Mouse (Mus musculus) heart, adult 11 months (tissue): Measurements from ENCODE around the gene Prpf6.

Source experiments
- DNase-seq: peaks from one replicate; pipeline ENCODE4 v3.0.0; 2022

Prpf6 gene

DNA sequence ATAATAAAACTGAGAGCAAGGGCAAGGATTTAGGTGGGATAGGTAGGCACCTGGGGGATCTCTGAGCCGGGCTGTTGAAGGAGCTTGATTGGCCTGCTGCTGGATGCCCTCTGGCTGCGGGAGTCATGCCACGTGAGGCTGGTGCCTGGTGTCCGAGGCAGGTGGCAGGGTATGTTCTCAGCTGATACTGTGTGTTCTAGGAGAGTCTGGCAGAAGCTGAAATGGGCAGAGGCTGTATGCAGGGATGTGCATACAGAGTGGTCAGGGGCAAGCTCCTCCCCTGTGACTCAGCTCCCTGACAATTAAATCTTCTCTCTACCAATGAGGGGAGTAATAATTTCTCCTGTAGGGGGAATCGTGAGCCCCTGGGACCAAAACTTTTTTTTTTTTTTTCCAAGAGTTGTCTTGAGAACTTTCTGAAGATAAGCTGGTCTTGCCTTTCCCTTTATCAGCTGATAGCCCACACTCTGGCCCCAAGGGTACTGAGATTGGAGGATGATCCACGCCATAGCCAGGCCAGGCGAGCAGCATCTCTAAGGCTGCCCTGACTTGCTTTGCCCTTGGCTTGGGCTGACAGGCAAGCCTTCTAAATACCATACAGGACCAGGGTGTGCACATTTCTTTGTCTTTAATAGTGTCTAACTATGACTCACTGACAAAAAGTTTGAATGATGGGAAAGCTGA, 5.9 kb downstream of the Prpf6 start:
- DNase-seq: peak; percentile 91

DNA sequence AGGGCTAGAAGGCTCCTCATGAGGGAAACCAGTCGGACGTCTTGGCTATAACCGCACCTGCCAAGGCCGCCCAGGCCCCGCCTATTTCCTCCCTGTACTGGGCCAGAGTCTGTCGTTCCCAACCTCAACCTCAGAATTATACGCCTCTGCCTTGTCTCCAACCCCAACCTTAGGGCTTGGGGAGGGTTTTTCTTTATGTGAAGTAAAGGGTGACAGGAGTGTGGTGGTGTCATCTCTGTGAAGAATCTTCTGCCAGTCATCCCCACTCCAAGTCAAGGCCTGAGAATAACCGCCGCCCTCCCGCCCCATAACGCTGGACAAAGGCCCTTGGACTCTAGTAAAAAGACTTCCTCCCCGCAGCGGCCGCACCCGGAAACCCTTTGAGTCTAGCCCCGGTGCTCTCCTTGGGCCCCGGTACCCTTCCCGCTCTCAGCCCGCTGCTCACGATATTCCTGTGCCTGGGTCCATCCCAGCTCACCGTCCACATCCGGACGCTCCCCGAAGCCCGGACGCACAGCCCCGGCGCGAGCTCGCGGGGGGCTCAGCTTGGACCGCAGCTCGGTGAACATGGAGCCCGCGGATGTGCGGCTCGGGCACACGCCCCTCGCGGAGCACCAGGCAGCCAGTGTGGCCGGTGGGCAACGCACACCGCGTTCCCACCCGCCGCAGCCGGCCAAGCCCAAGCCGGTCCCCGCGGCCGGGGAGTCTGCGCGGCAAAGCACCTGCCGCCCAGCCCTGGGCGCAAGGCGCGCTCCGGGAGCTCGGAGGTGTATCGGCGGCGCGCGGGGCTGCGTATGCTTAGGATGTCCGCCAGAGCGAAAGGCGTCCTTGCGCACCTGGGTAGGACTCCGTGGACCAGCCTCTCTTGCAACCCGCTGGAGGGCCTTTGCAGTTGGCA, 7.0 kb downstream of the Prpf6 start, which contains the start of gene Samd10:
Gene Samd10 (minus strand): TSS at position 759 of the 898 bp plus-strand sequence.
- peak; percentile 97 for DNase-seq

DNA sequence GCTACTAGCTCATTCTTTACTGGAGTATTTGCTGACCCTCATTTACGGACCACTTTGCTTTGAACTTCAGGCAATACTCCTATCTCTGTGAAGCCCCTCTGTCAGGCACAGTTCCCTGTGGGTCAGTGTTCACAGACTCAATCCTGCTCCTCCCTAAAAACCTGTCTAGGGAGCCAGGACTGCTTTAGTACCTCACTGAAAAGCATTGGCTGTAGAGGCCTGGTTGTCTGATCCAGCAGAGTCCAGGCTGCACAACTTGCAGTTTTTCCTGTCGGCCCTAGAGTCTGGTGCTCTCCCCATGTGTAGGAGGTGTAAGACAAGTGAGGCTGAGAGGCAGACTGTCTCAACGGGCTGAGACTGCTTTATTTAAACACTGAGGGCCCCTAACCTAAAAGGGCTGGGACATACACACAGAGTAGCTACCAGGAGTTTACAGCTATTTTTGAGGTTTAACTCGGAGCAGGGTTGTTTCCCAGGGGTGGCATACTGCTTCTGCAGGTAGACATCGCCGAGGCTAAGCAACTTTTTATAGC, 8.6 kb downstream of the Prpf6 start:
- DNase-seq: peak; percentile 91

DNA sequence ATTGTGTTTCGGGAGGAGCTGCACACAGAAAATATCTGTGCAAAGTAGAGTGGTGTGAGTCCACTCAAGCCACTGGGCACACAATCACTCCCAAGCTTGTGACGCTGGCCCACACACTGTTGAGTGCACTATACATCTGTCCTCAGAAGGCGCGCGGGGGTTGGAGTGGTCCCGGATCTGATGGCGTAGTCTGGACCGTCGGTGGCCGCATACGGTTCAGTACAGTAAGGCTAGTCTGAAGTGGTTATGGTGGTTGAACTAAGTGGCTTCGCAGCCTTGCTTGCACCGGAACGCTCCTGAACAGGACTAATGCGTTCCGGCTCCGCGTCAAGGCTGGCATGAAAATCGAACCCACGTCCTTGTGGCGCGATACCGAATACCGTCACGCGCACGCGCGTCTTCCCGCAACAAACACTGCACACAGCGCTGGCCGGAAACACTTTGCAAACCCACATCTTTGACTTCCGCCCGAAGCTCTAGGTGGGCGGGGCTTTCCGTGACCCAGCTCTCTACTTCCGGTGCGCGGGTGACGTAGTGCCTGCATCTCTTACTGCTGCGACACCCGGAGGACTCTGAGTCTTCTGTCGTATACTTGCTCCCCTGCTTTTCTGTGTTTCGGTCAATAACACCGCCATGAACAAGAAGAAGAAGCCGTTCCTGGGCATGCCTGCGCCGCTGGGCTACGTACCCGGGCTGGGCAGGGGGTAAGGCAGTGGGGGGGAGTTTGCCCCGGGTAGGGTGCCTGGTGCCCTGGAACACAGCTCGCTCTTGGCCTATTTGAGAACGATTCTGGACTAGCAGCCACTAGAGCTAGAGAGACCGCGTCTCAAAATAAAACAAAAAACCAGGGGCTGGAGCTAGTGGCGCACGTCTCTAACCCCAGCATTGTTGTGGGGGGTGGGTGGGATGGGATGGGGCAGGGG, 9.4 kb downstream of the Prpf6 start:
- DNase-seq: peak; percentile 99

DNA sequence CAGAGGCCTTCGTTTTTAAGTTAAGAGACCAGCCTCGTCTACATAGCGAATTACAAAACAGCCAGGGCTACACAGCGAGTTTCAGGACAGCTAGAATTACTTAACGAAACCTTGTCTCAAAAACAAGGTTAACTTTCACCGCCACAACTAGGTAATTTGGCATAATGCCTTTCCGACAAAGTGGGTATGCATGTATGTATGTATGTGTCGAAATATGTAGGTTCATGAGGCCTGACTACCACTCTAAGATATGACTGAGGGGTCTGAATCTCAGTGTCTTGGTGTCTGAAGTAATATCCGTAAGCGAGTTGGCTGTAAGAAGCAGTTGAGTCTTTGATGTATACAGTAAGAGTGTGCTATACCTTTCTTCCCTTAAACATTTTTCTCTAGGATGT, 10.1 kb downstream of the Prpf6 start:
- DNase-seq: peak; percentile 81

DNA sequence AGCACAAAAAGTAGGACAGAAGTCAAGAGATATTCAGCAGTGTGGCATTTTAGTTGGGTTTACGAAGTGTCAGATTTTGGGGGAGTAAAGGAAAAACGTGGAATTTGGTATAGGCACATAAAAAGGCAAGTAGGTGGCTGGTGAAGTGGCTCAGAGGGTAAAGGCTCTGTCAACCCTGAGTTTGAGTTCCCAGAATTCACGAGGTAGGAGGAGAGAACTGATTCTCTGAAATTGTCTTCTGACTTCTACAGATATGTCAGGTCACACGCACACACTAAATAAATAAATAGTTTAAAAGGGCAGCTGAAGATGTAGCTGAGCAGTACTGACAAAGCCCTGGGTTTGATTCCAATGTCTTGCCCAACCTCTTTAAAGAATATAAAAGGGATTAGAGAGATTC, 10.7 kb downstream of the Prpf6 start:
- no peak for DNase-seq

DNA sequence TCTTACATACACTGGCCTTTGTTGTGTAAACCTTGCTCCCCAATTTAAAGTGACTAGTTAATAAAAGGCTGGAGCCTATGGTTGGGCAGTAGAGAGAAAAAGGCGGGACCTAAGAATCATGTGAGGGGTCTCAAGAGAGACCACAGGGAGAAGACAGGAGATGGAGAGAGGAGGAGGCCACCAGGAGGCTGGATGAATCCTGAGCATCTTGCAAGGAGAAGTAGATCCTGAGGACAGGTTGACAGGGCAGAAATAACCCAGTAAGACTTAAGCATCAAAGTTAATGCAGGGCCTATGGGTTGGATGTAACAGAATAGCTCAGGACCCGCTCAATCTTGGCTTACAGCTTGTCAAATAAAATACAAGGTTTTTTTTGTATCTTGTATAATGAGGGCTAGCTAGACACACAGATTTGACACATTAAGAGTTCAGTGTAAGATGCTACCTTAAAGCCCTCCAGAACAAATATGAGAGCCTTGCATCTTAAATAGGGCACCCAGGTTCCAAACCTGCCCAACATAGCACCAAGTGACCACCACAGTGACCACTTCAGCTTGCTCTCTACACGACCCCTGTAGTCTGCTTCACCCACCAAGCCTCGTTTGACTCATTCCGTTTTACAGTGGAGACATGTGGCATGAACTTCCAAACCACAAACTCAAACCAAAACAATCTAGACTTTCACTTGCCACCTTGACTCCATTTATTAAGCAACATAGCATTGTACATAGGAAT, 27.3 kb downstream of the Prpf6 start:
- peak; percentile 70 for DNase-seq

DNA sequence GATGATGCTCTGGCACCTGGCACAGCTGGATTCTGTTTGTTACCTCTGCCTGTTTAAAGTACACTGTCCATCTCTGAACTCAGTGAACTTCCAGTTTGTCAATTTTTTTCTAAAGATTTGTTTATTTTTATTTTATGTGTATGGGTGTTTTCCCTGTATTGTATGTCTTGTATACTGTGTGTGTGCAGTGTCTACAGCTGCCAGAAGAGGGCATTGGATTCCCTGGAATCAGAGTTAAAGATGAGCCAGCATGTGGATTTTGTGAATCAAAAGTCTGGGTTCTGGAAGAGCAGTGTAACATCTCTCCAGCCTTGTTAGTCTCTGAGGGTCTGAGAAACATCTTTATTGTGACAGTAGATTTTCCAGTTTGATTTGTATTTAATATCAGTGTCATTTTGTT, 31.7 kb downstream of the Prpf6 start:
- DNase-seq: peak; percentile 34

DNA sequence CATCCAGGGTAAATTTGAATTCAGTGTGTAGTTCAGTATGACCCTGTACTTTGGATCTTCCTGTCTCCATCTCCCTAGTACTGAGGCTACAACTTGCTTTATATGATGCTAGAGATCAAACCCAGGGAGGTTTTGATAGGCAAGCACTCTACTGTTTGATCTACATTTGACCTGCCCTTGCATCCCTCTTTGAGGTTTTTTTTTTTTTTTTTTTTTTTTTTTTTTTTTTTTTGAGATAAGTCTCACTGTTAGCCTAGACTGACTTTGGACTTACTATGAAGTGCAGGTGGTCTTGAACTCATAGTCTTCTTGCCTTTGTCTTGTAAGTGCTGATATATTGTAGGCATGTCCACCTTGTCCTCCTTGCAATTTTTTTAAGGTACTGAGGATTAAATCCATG, 36.8 kb downstream of the Prpf6 start:
- DNase-seq: no peak

DNA sequence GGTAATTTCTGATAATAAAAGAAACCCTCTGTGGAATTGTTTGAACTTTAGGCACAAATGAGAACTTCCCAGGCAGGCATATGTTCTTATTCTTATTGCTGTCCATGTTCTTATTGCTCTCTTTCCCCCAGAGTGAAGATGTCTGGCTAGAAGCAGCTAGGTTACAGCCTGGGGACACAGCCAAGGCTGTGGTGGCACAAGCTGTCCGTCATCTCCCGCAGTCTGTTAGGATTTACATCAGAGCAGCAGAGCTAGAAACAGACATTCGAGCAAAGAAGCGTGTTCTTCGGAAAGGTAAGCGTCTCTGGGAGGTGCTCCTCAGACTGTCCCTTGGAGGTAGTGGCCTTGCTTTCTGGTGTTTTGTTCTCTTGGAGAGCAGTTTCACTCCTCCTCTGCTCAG, 41.0 kb downstream of the Prpf6 start:
- peak; percentile 64 for DNase-seq

DNA sequence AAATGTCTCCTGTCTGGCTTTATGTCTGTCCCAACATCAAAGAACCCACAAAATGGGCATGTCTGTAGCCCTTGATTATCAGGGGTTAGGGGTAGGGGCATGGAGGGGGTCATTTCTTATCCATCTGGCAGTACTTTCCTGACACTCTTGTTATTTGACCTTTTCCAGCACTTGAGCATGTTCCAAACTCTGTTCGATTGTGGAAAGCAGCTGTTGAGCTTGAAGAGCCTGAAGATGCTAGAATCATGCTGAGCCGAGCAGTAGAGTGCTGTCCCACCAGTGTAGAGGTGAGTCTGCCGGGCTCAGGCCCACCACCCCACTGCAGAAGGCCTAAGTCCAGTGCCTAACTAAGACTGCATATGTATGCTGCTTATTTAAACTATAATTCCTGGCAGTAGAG, 44.2 kb downstream of the Prpf6 start:
- peak; percentile 81 for DNase-seq

DNA sequence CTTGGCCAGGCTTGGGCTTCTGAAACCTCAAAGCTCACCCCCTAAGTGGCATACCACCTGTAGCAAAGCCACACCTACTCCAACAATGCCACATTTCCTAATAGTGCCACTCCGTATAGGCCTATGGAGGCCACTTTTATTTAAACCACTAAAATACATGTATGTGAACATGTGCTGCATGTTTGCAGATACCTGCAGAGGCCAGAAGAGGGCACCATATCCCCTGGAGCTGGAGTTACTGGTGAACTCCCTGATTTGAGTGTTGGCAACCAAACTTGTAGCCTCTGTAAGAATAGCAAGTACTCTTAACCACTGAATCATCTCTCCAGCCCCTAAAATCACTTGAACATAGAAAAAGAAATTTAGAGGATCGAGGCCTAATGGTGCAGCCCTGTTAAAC, 52.7 kb downstream of the Prpf6 start:
- DNase-seq: no peak

DNA sequence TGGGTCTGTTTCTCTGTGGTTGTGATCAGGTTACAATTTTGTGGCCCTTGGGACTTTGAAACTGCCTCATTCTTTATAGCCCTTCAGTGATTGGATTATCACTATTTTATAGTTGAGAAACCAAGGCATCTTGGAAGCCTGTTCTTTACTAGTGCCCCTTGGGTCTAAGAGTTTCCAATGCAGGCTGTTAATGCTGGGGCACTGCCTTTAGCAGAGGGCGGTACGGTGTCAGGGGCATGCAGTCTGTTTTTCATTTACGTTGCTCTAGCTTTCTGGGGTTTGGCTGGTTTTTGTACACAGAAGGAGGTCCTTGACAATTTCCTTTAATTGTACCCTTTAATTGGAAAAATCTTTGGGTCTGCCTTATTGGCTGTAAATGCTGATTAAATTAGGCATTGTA, 54.0 kb downstream of the Prpf6 start:
- DNase-seq: no peak

DNA sequence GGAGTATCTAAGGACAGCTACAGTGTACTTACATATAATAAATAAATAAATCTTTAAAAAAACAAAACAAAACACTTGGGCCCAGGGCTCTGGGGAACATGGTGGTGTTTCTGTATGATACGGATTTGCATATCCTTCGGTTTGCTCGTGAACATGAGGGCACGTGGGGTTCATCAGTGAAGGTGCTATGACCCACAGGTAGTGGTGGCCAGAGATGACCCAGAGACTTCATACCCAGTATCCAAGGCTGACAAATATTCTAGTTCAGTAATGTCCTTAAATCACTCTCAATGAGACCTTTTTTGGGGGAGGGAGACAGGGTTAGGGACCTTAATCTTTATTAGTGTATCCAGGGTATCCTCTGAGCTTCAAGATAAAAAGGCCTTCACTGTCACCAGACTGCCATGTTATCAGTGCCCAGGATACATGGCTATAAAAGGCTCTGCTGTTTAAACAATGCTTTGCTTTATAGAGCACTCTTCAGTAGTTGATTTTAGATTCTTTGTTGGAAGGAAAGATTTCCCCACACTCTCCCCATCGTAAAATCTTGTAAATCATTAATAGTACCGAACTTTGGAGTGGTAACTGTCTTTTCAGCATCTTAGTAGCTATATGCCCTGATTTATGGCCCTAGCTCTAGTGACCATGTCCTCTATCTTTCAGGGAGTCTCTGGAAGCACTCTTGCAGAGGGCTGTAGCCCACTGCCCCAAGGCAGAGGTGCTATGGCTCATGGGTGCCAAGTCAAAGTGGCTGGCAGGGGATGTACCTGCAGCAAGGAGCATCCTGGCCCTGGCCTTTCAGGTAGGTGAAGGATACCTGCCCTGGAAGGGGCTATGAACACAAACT, 55.2 kb downstream of the Prpf6 start:
- no peak for DNase-seq

DNA sequence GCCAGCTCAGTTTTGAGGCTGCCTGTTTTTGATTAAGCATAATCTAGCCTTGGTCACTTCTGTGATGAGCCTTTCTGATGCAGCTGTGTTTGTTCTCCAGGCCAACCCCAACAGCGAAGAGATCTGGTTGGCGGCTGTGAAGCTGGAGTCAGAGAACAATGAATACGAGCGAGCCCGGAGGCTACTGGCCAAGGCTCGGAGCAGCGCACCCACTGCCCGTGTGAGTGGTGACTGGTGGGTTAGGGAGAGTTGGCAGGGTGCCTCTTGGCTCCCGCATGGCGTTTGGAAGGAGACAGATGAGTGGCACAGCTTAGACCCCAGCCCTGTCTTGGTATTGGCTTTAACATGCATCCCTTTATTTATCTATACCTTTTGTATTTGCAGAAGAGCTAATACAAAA, 57.3 kb downstream of the Prpf6 start:
- no peak for DNase-seq

DNA sequence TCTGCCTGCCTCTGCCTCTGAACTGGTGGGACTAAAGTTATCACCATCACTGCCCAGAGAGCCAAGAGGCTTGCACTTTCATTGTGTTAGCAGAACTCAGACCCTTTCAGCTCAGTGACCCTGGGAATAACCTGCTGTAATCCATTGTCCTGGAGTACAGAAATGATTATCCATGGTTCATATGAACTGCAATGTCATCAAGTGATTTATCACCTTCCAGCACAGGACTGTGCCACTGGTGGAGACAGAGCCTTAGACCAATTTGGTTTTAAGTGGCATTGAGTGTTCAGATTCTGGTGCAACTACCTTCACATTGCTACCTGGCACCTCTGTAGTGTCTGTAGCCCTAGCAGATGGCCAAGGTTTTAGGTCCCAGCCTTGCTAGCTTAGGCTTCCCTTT, 61.4 kb downstream of the Prpf6 start:
- DNase-seq: no peak

DNA sequence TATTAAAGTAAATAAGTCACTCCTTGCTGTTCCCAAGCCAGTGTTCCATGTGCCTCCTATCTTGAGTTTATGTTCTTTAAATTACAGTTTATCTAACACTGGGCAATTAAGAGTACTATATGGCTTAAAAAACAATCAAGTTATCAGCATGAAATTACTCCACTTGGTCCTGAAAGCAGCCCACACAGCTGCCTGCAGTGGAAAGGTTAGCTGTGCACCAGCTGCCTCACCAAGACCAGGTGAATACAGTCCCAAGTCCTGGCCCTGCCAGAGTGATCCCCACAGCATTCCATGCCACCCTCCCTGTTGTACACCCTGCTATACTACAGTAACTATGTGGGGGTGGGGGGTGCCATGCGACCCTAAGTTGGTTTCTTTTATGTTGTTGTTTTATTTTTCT, 61.9 kb downstream of the Prpf6 start:
- no peak for DNase-seq

DNA sequence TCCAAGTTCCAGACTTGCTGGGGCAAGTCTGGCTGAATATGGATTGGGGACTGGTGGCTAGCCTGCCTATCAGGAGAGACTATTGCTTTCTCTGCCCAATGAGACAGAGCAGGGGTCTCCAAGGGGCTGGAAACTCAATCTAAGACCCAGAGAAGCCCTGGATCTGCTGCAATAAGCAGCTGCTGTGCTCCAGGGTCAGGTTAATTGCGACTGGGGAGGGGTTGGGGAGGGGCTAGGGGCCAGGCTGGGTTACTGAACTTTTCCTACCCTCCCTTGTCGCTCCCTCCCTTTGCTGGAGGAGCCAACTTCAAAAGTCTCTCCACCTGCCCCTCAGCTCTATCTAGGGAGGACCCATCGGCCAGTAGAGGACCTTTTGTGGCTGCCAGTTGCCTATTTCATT, 65.1 kb downstream of the Prpf6 start, which contains the start of gene Gm29797:
Gene Gm29797 (plus strand): TSS at position 301 of the 400 bp plus-strand sequence.
- no peak for DNase-seq

DNA sequence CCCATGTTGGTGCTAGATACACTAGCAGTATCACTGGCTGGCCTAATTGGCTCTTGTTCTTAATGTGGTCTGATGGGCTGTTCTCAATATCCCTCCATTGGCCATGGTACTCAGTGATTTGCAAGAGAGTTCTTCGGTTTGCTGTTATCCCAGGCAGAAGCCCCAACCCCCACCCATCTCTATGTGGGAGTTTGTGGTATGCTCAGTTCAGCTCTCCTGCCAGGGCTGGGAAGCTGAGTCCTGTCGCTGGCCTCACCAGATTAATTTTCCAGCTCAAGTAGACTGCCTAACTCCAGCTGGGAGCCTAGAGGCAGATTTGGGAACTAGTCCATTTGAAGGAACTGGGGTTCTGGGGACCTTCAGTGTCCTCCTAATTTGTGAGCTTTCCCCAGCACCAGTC, 65.8 kb downstream of the Prpf6 start:
- no peak for DNase-seq

DNA sequence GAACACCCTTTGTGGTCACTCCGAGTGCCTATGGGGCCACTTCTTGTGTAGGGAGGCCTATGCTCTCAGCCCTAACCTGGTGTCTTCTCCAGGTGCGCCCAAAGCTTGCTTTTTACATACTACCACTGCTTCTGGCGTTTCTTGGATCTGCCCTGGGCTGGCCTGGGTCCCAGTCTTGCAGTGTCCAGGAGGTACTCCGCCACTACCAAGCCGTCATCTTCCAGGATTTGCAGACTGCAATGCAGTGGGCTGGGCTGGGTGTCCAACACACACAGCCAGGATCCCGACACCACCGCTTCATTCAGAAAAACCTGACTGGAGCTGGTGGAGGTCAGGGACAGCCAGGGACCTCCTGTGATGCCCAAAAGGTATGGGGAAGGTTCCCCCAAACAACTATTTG, 66.9 kb downstream of the Prpf6 start:
- DNase-seq: peak; percentile 90

DNA sequence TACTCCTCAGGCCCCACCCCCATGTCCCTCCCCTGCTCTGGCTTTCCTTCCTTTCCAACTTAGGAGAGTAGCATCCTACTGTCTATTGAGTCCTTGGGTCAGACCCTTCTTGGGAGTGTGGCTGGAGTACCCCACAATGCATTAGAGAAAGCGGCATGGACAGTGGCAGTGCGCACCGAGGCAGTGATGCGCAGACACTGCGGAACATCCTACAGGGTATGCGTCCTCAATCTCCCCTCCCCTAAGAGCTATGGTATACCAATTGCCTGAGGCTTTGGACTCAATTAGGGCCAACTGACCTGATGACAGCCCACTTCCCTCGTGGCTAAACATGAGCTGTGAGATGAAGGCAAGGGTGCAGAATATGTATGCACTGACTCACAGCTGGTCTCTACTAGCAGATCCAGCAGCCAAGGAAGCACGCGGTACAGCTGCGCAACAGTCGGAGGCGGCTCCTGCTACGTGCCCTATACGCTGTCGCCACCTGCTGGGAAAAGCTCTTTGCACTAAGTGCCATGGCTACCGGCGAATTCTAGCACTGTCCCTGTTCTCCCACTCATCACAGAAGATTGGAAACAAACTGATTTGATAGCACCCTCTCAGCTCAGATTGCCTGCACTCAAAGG, 67.4 kb downstream of the Prpf6 start:
- DNase-seq: peak; percentile 97
